Mouse (Mus musculus) erythroblast, embryonic 14.5 days (primary cell): ENCODE results near the gene Map3k20. TPM values are rescaled to one million over a fixed set of nuclear protein-coding genes. Genes with fewer than 3 reads are reported as not detected.

Experiments
- H3K27me3 ChIP-seq: 2 replicates; pipeline ENCODE4 v1.6.1; 2012; ENCODE audit warnings: inconsistent platforms; ENCODE audit not compliant: control insufficient read depth
- H3K36me3 ChIP-seq: 2 replicates; pipeline ENCODE4 v1.6.1; 2012; ENCODE audit warnings: mild to moderate bottlenecking, inconsistent platforms; ENCODE audit not compliant: control insufficient read depth
- H3K4me1 ChIP-seq: 2 replicates; pipeline ENCODE4 v1.6.1; 2012; ENCODE audit warnings: inconsistent platforms; ENCODE audit not compliant: control insufficient read depth
- H3K4me3 ChIP-seq: replicated peaks from 2 replicates; pipeline ENCODE3; 2012; ENCODE audit warnings: moderate library complexity, mild to moderate bottlenecking, inconsistent platforms
- H3K9me3 ChIP-seq: 2 replicates; pipeline ENCODE4 v1.6.1; 2012; ENCODE audit warnings: low read length, inconsistent platforms, mixed read lengths; ENCODE audit not compliant: control insufficient read depth
- GATA1 ChIP-seq: IDR thresholded peaks from 2 replicates; pipeline ENCODE4 v1.6.1; 2012; ENCODE audit warnings: low read length, inconsistent platforms, mixed read lengths
- TAL1 ChIP-seq: IDR thresholded peaks from 3 replicates; pipeline ENCODE4 v1.6.1; 2012; ENCODE audit warnings: low read length, inconsistent platforms, mixed read lengths
- polyA plus RNA-seq: library from polyadenylated mRNA; stranded (reverse); fragments of >175 nt; gene quantifications from 2 replicates; pipeline ENCODE4 v1.2.3, GENCODE M21; 2012

The Map3k20 gene
- polyA plus RNA-seq, 1 experiment = 0.21 TPM

- no peaks in the 10 kb centered on the region for H3K27me3 ChIP-seq
- no peak for TF ChIP-seq GATA1
- TF ChIP-seq TAL1 = no peak
- H3K9me3 ChIP-seq = no peaks in the 10 kb centered on the region
- no peaks in the 10 kb centered on the region for H3K4me1 ChIP-seq
- H3K4me3 ChIP-seq = no peak overlapping the region
- H3K36me3 ChIP-seq = no peaks in the 10 kb centered on the region; the same call in none of the 2 replicates
These were observed 67.3 kb downstream of the Map3k20 start for GRCm38 (mm10) chr2:72352756-72353155.

- no peak for TF ChIP-seq TAL1
- TF ChIP-seq GATA1 = no peak
- no peaks in the 10 kb centered on the region for H3K4me1 ChIP-seq
- H3K4me3 ChIP-seq = no peak overlapping the region
- no peaks in the 10 kb centered on the region for H3K27me3 ChIP-seq
- H3K36me3 ChIP-seq = no peaks in the 10 kb centered on the region; the same call in none of the 2 replicates
- H3K9me3 ChIP-seq = no peaks in the 10 kb centered on the region
These were observed 71.0 kb downstream of the Map3k20 start for GRCm38 (mm10) chr2:72356471-72356870.

GRCm38 (mm10) chr2:72361572-72361971 lies 76.1 kb downstream of the Map3k20 start:
- no peaks in the 10 kb centered on the region for H3K9me3 ChIP-seq
- H3K4me3 ChIP-seq = no peak overlapping the region
- no peaks in the 10 kb centered on the region for H3K4me1 ChIP-seq
- TF ChIP-seq TAL1 = no peak
- TF ChIP-seq GATA1 = no peak
- peaks cover 6% of the 10 kb centered on the region for H3K36me3 ChIP-seq
- no peaks in the 10 kb centered on the region for H3K27me3 ChIP-seq

- Histone ChIP-seq H3K27me3 (no peaks in the 10 kb centered on the region), H3K4me3 (no peak overlapping the region)
- TF ChIP-seq GATA1 (no peak), TAL1 (no peak)
These were observed 78.0 kb downstream of the Map3k20 start for GRCm38 (mm10) chr2:72363449-72363848.

GRCm38 (mm10) chr2:72365930-72366329 lies 80.5 kb downstream of the Map3k20 start:
- Histone ChIP-seq H3K4me3 (no peak overlapping the region), H3K4me1 (no peaks in the 10 kb centered on the region), H3K27me3 (no peaks in the 10 kb centered on the region), H3K36me3 (peaks cover 22% of the 10 kb centered on the region), H3K9me3 (no peaks in the 10 kb centered on the region)
- TF ChIP-seq TAL1 = no peak
- TF ChIP-seq GATA1 = no peak

More at GRCm38 (mm10) chr2:72363449-72363848, 78.0 kb downstream of the Map3k20 start:
- Histone ChIP-seq H3K4me1 (no peaks in the 10 kb centered on the region), H3K36me3 (peaks cover 13% of the 10 kb centered on the region), H3K9me3 (no peaks in the 10 kb centered on the region)

GRCm38 (mm10) chr2:72366503-72366902 lies 81.1 kb downstream of the Map3k20 start:
- Histone ChIP-seq H3K4me3 (no peak overlapping the region), H3K36me3 (peaks cover 27% of the 10 kb centered on the region), H3K4me1 (no peaks in the 10 kb centered on the region), H3K9me3 (no peaks in the 10 kb centered on the region), H3K27me3 (no peaks in the 10 kb centered on the region)
- TF ChIP-seq GATA1 = no peak
- no peak for TF ChIP-seq TAL1

GRCm38 (mm10) chr2:72367850-72368249 lies 82.4 kb downstream of the Map3k20 start:
- TF ChIP-seq GATA1 = no peak
- TF ChIP-seq TAL1 = no peak
- Histone ChIP-seq H3K4me1 (no peaks in the 10 kb centered on the region), H3K4me3 (no peak overlapping the region), H3K9me3 (no peaks in the 10 kb centered on the region), H3K36me3 (peaks cover 41% of the 10 kb centered on the region), H3K27me3 (no peaks in the 10 kb centered on the region)

GRCm38 (mm10) chr2:72369140-72369600 lies 83.7 kb downstream of the Map3k20 start:
- Histone ChIP-seq H3K27me3 (no peaks in the 10 kb centered on the region), H3K36me3 (peaks cover 52% of the 10 kb centered on the region), H3K4me1 (no peaks in the 10 kb centered on the region), H3K9me3 (no peaks in the 10 kb centered on the region), H3K4me3 (no peak overlapping the region)
- no peak for TF ChIP-seq GATA1
- TF ChIP-seq TAL1 = no peak

GRCm38 (mm10) chr2:72372136-72372535 lies 86.7 kb downstream of the Map3k20 start:
- Histone ChIP-seq H3K9me3 (no peaks in the 10 kb centered on the region), H3K27me3 (no peaks in the 10 kb centered on the region), H3K4me3 (no peak overlapping the region), H3K4me1 (no peaks in the 10 kb centered on the region), H3K36me3 (peaks cover 65% of the 10 kb centered on the region)
- no peak for TF ChIP-seq TAL1
- no peak for TF ChIP-seq GATA1

- no peaks in the 10 kb centered on the region for H3K4me1 ChIP-seq
- H3K9me3 ChIP-seq = no peaks in the 10 kb centered on the region
- H3K4me3 ChIP-seq = no peak overlapping the region
- H3K36me3 ChIP-seq = peaks cover 67% of the 10 kb centered on the region
- H3K27me3 ChIP-seq = no peaks in the 10 kb centered on the region
- TF ChIP-seq TAL1 = no peak
These were observed 88.6 kb downstream of the Map3k20 start for GRCm38 (mm10) chr2:72374076-72374475.

GRCm38 (mm10) chr2:72375877-72376276 lies 90.4 kb downstream of the Map3k20 start:
- H3K4me1 ChIP-seq = no peaks in the 10 kb centered on the region
- peaks cover 75% of the 10 kb centered on the region for H3K36me3 ChIP-seq
- TF ChIP-seq TAL1 = no peak
- no peak for TF ChIP-seq GATA1
- no peaks in the 10 kb centered on the region for H3K9me3 ChIP-seq
- H3K27me3 ChIP-seq = no peaks in the 10 kb centered on the region
- H3K4me3 ChIP-seq = no peak overlapping the region
